Mouse (Mus musculus): ENCODE measurements around the gene Camk2d.

Camk2d gene

GRCm38 (mm10) chr3:126797025-126797424 lies 200.9 kb downstream of the Camk2d start:
- in situ Hi-C loops (cut with MboI; ENCODE audit: low sequenced_read_pairs), result no loop called here

GRCm38 (mm10) chr3:126797810-126798209 lies 201.7 kb downstream of the Camk2d start:
- in situ Hi-C loops (cut with MboI; ENCODE audit: low sequenced_read_pairs), result no loop called here

GRCm38 (mm10) chr3:126802988-126803387 lies 206.9 kb downstream of the Camk2d start:
- in situ Hi-C loops (cut with MboI; ENCODE audit: low sequenced_read_pairs), result no loop called here

- in situ Hi-C loops (cut with MboI; ENCODE audit: low sequenced_read_pairs), result no loop called here
Measured at GRCm38 (mm10) chr3:126804968-126805367, 208.9 kb downstream of the Camk2d start.

- in situ Hi-C loops (cut with MboI; ENCODE audit: low sequenced_read_pairs), result no loop called here
Measured at GRCm38 (mm10) chr3:126806145-126806544, 210.0 kb downstream of the Camk2d start.

GRCm38 (mm10) chr3:126809915-126810314 lies 213.8 kb downstream of the Camk2d start:
- in situ Hi-C loops (cut with MboI; ENCODE audit: low sequenced_read_pairs), result no loop called here

GRCm38 (mm10) chr3:126810372-126811090 lies 214.4 kb downstream of the Camk2d start:
- in situ Hi-C loops (cut with MboI; ENCODE audit: low sequenced_read_pairs), result no loop called here

- in situ Hi-C loops (cut with MboI; ENCODE audit: low sequenced_read_pairs), result no loop called here
Measured at GRCm38 (mm10) chr3:126811646-126812045, 215.5 kb downstream of the Camk2d start.

- in situ Hi-C loops (cut with MboI; ENCODE audit: low sequenced_read_pairs), result no loop called here
Measured at GRCm38 (mm10) chr3:126822374-126822773, 226.3 kb downstream of the Camk2d start.

GRCm38 (mm10) chr3:126824930-126825329 lies 228.8 kb downstream of the Camk2d start:
- in situ Hi-C loops (cut with MboI; ENCODE audit: low sequenced_read_pairs), result no loop called here

GRCm38 (mm10) chr3:126826172-126826571 lies 230.1 kb downstream of the Camk2d start:
- in situ Hi-C loops (cut with MboI; ENCODE audit: low sequenced_read_pairs), result no loop called here

- in situ Hi-C loops (cut with MboI; ENCODE audit: low sequenced_read_pairs), result no loop called here
Measured at GRCm38 (mm10) chr3:126827900-126828299, 231.8 kb downstream of the Camk2d start.

GRCm38 (mm10) chr3:126829817-126830216 lies 233.7 kb downstream of the Camk2d start:
- in situ Hi-C loops (cut with MboI; ENCODE audit: low sequenced_read_pairs), result no loop called here

- in situ Hi-C loops (cut with MboI; ENCODE audit: low sequenced_read_pairs), result no loop called here
Measured at GRCm38 (mm10) chr3:126831418-126832138, 235.5 kb downstream of the Camk2d start.

GRCm38 (mm10) chr3:126834641-126835167 lies 238.6 kb downstream of the Camk2d start:
- in situ Hi-C loops (cut with MboI; ENCODE audit: low sequenced_read_pairs), result no loop called here

GRCm38 (mm10) chr3:126842780-126843179 lies 246.7 kb downstream of the Camk2d start:
- in situ Hi-C loops (cut with MboI; ENCODE audit: low sequenced_read_pairs), result no loop called here

- in situ Hi-C loops (cut with MboI; ENCODE audit: low sequenced_read_pairs), result no loop called here
Measured at GRCm38 (mm10) chr3:126844809-126845208, 248.7 kb downstream of the Camk2d start.

GRCm38 (mm10) chr3:126848081-126848480 lies 252.0 kb downstream of the Camk2d start:
- in situ Hi-C loops (cut with MboI; ENCODE audit: low sequenced_read_pairs), result no loop called here

- in situ Hi-C loops (cut with MboI; ENCODE audit: low sequenced_read_pairs), result no loop called here
Measured at GRCm38 (mm10) chr3:126860442-126860841, 264.3 kb downstream of the Camk2d start.

GRCm38 (mm10) chr3:126869561-126869960 lies 273.5 kb downstream of the Camk2d start:
- in situ Hi-C loops (cut with MboI; ENCODE audit: low sequenced_read_pairs), result no loop called here

GRCm38 (mm10) chr3:126870688-126871087 lies 274.6 kb downstream of the Camk2d start:
- in situ Hi-C loops (cut with MboI; ENCODE audit: low sequenced_read_pairs), result no loop called here

GRCm38 (mm10) chr3:126878233-126878632 lies 282.1 kb downstream of the Camk2d start:
- in situ Hi-C loops (cut with MboI; ENCODE audit: low sequenced_read_pairs), result no loop called here

All from CH12F3 (cell line).